Mouse (Mus musculus) ES-Bruce4 (cell line): ENCODE measurements at regions not wholly inside any gene's neighbourhood (a gene's known extent, or its start where the extent isn't known, plus 50 kb on each side); places are given as distances from the start of the nearest gene placed in this dataset.

ENCODE experiments used
- CTCF ChIP-seq: IDR thresholded peaks from one replicate; pipeline ENCODE4 v1.8.1; 2011; ENCODE audit warnings: low read depth, low read length
- EP300 ChIP-seq: IDR thresholded peaks from 2 replicates; pipeline ENCODE4 v1.6.1; 2011; ENCODE audit warnings: low read depth, low read length; ENCODE audit not compliant: insufficient read depth
- POLR2A ChIP-seq: IDR thresholded peaks from one replicate; pipeline ENCODE4 v1.8.1; 2011; ENCODE audit warnings: low read length; ENCODE audit not compliant: insufficient read depth

- TF ChIP-seq POLR2A (no peak), CTCF (no peak), EP300 (no peak)
These were observed 293.6 kb downstream of the Tns1 start for GRCm38 (mm10) chr1:73830486-73831132.
